Mouse (Mus musculus) stomach, postnatal 0 days (tissue): Measurements from ENCODE around the gene Tsen2.

Source experiments
- CTCF ChIP-seq: IDR thresholded peaks from 2 replicates; pipeline ENCODE4 v1.5.1; 2016; ENCODE audit warnings: antibody characterized with exemption, low read depth, mild to moderate bottlenecking, moderate library complexity
- EP300 ChIP-seq: optimal IDR thresholded peaks from 2 replicates; pipeline ENCODE3; 2016; ENCODE audit warnings: antibody characterized with exemption

GRCm38 (mm10) chr6:115534617-115535016, 9.8 kb upstream of the Tsen2 start:
- TF ChIP-seq CTCF: no peak
- no peak for TF ChIP-seq EP300
